Mouse (Mus musculus): Measurements from ENCODE around the gene Selp.

Gene Selp

DNA sequence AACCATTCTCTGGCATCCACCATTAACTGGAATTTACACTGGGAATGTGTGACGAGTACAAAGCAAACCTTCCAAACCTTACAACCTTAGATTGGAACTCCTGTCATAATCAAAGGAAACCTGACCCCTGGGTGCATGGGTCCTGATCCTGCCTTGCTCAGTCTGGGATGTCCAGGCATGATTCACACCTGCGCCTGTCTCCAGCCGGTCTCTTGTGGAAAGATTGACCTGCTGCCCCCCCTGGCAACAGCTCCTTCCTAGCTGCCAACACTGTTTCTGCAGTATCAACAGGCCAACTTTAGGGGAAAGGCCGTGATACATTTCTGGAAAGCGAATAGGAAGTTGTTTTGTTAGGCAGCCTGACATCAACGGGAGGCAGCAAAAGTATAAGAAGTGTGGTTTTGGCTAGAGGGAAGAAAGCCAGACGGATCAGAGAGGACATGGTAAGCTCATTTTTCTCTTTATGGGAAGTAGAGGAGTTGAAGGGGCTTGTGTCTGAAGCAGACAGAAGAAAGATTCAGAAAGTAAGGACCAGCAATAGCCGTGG, at the start of gene Selp:
TSS of gene Selp (plus strand) at position 318 of the 547 bp plus-strand sequence.
- DNase-seq: no peak

DNA sequence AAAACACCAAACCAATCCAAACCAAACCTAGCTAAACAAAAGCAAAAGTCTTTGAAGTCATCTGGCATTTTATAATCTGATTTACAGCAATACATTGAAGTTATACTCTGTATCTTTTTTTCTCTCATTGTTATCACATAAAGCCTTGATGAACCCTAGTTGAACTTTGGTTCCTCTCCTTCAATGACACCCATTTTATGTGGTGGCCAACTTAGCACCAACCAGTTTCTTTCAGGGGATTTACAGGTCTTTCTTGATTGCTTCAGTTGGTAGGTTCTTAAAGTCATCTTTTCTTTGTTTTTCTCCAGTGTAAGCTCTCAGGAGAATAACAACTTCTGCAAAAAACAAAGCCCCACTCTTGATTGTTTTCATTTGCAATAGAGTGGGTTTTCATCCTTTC, 45.8 kb upstream of the Selp start:
- no peak for DNase-seq

DNA sequence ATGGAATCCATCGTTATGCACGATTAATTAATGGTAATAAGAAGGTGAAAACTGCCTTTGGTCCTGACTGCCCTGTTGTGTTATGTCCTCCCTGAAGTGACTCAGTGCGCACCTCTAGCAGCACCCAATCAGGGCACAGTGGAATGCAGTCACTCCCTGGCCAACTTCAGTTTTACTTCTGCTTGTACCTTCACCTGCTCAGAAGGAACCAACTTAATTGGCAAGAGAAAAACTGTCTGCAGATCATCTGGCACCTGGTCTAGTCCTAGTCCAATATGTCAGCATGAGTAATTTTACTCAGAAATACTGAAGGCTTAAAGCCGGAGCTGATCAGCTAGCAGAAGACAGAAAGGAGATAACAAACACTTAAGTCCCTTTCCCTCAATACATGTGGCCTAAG, 44.6 kb upstream of the Selp start:
- no peak for DNase-seq

DNA sequence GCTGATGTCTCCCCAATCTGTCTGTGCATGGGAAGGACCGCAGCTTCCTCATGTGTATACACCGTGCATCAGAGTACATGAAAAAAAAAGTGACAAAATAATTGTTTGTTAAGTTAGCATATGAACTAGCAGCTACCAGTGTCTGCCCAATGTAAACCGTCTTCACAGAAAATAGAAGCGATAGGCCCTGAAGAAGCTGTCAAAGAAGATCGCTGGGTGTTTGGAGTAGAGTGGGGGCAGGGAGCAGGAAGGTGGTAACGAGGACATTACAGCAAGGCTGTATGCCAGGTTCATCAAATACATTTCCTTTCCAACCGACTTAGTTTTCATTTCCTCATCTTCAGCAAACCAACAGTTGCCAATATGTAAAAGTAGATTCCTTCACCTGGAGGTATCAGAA, 44.0 kb upstream of the Selp start:
- no peak for DNase-seq

DNA sequence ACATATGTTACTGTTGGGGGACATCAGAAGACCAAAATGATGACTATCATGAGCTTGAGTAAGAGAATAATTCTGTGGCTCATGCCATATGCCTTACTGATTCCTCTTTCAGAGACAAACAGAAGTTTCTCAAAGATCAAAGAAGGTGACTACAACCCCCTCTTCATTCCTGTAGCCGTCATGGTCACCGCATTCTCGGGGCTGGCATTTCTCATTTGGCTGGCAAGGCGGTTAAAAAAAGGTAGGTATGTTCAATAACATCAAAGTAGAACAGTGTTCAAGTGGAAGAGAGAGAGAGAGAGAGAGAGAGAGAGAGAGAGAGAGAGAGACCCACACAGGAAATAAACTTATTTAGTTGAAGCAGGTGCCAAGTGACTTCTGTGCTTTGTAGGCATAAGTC, 43.1 kb upstream of the Selp start:
- no peak for DNase-seq

DNA sequence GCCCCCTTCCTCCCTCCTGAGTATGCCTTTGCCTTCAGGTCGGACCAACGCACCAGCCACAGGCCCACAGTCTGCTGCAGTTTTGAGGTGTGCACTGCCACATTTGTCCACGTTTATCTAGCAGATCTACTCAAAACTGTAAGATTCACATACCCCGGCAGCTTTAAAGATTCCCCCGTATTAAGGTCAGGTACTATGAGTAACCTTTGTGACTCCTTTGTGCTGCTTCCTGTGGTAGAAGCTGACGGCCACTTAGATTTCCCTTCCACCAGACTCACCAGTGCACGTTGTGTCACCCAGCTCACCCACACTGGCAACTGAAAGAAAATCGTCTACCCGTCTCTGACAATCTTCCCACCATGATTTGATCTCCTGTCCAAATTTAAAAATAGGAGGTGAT, 42.0 kb upstream of the Selp start:
- no peak for DNase-seq

DNA sequence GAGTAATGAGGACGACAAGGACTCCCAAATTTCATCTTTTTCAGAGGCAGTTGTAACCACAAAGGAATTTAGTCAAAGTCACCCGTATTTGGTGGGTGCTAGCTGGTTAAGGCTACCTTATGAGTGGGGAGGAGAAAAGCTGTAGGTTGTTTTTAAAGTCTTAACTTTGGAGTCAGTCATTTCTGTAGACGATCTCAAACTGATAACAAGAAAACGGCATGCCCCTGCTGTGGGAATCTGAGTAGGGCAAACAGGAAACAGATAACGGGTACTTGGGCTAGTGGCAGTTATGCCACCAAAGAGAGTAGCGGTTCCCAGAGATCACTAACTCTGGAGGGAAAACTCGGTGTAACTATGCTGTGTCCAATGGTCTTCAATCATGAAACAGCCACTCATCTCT, 41.3 kb upstream of the Selp start:
- DNase-seq: no peak

DNA sequence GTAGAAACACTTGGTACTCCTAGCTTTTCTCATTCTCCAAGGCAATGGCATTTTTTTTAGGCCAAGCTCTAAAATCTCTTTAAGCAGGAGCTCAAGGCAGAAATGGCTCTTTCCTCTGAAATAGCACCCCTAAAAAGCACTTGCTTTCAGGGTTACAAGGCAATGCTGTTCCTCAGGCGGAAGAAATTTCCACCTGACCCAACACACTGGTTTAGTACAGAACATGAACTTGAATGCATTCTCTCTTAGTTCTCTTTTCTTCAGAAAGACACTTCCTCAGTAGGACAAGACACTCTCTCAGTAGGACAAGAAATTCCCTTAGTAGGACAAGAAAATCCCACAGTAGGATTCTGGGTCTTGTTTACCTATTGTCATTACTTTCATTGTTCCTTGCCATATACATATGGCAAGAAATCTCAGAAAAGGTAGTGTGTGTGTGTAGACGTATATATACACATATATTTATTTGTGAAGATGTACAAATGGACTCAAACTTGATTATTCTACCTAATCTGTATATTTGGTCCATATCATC, 40.4 kb upstream of the Selp start:
- DNase-seq: no peak

DNA sequence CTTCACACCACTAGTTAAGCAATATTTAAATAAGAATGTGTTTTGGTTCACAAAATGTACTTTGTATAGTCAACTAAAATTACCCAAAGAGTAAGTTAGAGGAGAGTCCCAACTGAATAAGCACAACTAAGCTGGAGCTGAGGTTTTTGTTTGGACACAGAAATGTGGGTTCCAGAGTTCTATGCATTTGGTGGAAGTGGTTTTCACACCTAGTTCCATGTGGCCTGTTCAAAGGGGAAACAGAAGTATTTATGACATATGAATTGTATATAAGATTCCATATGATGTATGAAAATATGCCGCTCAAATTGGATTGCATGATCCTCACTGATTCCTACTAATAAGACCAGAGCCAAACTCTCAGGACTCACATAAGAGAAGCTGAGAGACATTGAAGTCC, 39.6 kb upstream of the Selp start:
- DNase-seq: no peak

DNA sequence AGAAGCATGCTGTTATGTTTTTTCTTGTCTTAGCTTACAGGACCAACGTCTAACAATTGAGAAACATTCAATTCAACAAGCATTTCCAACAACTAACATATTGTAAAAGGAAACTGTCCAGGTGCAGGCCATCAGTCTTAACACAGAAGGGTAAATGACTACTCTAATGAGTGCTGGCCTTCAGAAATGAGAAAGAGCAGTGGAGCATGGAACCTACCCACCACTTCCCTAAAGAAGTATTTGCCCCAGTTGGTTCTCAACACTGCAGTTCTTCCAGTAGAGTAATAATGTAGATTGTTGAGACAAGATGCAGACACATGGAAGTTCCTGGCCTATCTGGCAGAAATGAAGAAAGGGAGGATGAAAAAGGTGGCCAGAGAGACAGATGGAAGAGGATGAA, 38.6 kb upstream of the Selp start:
- no peak for DNase-seq

DNA sequence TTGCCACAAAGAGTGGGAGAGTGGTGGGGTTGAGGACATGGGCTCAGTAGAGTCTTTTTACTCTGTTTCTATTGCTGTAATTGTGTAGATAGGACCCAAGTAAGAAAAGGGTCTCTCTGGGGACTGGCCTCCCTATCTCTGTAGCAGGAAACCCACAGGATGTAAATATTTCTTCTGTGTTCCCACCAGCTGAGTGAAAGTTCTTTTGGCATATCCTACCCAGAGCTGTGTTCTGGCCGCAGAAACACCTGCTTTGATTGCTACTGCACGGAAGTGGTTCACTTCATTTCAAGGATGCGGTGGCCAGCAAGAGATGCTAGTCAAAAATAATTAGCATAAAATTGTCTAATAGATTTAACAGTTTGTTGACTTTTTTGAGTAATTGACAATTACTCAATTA, 38.0 kb upstream of the Selp start:
- no peak for DNase-seq

DNA sequence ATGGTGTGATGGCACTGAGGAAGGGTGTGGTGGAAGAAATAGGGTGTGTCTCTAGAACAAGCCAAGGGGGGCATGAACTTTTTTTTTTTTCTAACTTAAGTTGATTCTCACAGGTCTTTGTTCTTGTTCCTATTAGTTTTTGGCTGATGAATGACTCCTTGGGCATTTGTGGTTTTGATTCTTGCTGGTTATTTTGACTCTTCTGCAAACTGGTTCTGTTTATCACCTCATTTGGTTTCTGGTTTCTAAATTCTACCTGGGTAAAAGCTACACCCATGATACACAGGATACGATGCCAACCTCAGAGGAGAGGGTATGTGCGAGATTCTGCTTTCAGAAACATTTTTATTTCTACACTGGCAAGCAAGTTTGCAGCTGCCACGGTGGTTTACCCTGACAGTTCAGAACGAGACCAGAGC, 36.7 kb upstream of the Selp start:
- DNase-seq: no peak

DNA sequence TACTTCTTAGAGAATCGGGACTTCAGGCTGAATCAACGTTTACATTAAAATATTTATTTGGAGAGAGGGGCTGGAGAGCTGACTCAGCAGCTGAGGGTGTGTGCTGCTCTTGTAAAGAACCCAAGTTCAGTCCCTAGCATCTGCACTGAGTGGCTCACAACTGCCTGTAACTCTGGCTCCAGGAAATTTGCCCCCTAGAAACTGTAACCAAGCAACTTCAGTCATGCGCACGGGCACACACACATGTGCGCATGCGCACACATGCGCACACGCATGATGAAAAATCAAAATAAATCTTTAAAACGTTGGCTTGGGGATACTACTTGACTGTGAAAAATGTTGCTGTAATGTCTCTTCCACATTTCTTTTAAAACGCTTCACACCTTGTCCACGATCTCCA, 36.0 kb upstream of the Selp start:
- DNase-seq: no peak

DNA sequence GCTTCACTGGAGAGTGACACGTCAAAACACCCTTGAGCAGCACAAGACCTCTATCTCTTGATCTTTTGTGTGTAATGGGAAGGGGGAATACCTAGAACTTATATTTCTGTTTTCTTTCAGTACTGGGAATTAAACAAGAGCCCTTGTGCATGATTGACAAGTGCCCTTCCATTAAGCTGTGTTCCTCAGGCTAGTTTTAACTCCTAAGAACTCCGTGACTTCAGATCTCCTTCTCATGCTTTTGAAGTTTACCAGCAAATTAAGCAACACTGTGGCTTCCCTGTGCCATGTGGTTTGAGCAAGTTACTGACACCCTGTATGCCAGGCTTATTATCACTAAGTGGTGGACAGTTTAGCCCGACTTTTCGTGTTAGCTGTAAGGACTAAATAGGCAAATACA, 32.0 kb upstream of the Selp start:
- DNase-seq: no peak

DNA sequence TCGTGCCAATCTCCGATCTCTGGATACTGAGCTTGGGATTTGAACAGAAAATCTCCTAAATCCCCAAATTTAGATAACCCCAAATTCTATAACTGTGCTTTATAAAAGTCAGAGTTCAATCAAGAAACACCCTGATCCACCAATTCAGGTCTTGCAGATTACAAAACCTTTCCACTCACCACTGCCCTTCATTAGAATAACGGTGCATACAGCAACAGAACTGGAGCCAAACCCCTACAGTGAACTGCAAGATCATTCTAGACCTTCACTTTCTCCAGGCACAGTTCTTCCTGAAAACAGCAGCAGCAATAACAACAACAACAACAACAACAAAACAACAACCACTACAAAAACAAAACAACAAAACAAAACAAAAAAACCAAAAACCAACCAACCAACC, 28.3 kb upstream of the Selp start:
- DNase-seq: no peak

DNA sequence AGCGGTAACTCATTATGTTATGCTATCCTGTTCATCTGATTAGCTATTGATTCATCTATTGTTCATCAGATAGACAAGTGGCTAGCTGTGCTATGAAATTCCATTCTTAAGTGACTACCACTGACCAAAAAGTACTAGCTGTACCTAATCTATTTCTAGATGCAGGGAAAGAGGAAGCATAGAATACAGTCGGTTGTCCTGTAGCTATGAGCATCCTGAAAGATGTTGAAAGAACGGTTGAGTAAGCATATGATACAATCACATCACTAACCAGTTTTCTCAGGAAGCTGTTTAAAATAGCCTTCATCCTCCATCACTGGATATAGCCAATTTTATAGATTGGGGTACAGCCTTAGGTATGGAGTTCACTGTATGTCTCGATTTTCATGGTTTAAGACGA, 27.2 kb upstream of the Selp start:
- DNase-seq: no peak

DNA sequence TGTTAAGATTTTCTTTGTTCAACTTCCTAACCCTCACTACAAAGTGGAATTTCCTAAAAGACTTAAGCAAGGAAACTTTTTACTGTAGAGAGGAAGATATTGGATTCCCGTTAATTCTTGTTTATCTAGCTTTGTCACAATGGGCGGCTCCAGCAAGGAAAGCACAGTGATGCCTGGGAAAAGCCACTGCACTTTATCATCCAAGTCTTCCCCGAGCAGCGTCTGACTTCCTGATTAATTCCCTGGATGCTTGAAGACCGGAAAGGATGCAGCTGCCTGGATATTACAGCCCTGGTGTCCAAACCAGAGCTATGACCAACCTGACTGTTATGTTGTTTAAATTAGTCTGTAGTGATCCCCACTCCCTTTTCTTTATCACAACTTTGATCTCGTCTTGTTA, 18.3 kb upstream of the Selp start:
- DNase-seq: no peak

DNA sequence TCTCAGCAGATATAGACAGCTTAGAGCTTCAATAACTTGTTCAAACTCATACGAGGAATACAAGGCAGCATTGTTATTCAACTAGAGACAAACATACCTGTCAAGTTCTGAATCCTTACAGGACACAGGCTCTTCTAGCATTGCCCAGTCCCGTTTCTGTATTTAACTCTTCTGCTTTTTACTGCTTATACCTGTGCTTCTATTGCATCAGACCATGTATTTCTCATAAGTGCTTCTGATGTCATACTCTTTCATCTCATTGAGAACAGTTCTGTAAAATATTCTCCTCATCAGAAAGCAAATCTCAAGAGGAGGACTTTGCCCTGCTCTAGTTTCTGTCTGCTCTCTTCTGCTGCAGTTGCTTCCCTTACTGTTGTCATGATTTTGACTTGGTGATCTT, 17.2 kb upstream of the Selp start:
- DNase-seq: no peak

DNA sequence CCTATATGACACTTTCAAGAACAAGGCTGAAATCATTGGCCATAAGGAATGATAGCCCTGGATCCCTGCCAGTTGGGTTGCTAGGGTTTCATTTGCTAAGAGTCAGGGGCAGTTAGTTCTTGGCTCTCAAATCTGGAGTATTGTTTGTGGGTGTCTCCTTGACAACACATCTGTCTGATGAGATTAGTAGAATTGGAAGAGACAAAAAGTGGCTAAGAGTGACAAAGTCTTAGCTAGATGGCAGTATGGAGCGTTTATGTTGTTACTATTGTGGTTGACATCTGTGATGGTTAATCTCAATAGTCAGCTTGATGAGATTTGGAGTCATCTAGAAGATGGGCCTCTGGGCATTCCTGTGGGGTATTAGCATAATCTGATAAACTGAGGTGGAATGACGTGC, 16.7 kb upstream of the Selp start:
- DNase-seq: no peak

DNA sequence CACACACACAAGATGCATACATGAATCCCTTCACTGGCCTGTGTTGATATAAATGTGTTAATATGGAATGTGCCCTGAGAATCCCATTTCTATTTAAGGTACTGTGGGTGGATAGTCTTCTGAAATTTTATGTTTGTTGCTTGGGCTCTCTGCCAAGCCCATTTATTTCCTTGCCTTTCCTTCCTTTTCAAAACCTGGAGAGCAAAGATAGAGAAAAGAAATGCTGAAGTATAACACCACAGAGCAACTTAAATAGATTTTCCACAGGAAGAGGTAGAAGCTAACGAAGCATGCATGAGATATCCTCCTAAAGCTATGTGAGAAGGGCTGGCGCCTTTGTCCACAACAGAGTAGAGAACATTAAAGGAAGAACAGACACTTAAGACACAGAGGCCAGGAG, 5.3 kb upstream of the Selp start:
- DNase-seq: no peak

DNA sequence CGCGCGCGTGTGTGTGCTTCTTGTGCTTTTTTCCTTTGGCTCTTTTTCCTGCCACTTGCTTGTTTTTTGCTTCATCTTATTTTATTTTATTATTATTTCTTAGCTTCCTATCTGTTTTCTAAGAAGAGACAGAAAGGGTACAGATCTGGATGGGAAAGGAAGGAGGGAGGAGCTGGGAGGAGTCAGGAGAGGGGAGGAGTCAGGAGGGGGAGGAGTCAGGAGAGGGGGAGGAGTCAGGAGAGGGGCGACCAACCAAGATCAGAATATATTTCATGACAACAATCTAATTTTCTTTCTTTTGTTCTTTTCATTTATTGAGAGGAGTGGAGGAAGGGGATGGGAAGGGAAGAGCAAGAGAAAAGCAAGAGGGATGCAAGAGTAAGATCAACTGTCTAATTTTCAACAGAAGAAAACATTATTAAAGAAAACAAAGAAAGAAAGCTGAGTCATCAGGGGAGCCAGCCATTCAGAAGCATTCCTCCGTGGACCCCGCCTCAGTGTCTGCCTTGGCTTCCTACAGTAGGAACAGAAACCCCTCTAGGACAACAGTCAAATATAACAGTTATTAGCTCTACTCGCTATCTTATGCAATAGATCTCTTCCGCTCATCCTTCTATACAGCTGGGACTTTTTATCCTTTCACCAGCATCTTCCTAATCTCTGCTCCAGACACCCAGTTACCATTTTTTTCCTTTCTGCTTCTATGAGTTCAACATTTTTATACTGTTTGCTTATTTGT, 4.3 kb upstream of the Selp start:
- DNase-seq: no peak

DNA sequence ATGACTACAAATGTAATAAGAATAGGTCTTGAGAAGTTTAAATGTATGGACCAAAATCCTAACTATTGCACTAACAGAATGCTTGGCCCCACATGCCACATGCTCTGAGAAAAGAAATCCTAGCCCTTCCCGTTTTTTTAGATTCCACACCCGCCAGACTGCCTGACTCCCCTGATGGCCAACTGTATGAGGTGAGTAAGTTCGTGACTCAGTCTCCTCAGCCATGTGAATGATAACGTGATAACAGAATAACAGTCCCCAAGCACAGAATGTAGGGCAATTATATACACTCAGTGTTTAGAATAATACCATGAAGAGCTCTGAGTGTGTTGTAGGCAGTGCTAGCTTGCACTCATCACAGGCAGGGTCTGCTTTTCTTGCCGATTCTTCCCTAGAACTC, 784 bp upstream of the Selp start:
- no peak for DNase-seq

DNA sequence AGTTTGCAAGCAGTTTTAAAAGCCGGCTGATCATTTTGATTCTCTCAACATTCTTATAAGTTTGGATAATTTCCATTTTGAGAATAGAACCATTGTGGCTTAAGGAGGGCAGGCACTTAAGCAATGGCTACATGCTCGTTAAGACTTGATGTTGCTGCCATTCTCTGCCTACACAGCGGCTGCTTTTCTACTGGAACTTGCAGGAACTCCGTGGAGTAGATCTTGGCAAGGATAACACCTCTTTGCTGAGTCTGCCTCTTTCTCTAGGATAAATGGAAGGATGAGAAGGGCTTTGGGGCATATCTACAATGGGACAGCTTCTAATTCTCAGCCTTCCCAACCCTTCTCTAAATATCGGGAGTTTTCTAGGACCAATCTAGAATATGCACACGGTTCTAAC, 583 bp downstream of the Selp start:
- no peak for DNase-seq

DNA sequence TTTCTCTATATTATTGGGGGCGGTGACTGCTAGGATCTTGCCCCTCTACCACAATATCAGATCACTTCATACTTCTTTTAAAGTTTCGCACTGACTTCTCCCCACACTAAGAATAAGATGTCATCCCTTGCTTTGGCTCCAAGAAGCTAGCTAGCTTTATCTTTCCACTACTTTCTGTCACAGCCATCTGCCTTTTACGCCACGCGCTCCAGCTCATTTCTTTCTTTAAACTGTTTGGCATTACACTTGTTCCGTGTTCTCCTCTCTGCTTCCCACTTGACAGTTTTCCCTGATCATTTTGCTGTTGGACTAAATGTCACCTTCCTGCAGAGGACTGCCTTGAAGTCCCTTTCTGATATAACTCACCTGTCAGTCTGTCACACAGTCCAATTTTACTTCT, 2.8 kb downstream of the Selp start:
- no peak for DNase-seq

All from right cerebral cortex, postnatal 25 days (tissue).